Mouse (Mus musculus): Measurements from ENCODE around the gene Poldip2. TPM values are rescaled to one million over a fixed set of nuclear protein-coding genes. Genes with fewer than 3 reads are reported as not detected.
A peak's percentile ranks its signal among the peaks of the same experiment; 100 is the strongest.

Gene Poldip2
- 77.0 and 81.6 TPM in 2 replicates for polyA plus RNA-seq (2012; rRNA removed)

- no peak for DNase-seq (ENCODE audit: low read depth)
These were observed at the start of gene Poldip2, which contains the start of gene Tmem199 for GRCm38 (mm10) chr11:78512025-78512957. Gene Poldip2 (plus strand): TSS chr11:78512193. Gene Tmem199 (minus strand): TSS chr11:78512172.

- no peak for DNase-seq (ENCODE audit: low read depth)
These were observed 49.3 kb upstream of the Poldip2 start for GRCm38 (mm10) chr11:78462669-78463068.

- no peak for DNase-seq (ENCODE audit: low read depth)
These were observed 48.5 kb upstream of the Poldip2 start for GRCm38 (mm10) chr11:78463286-78464036.

- DNase-seq (ENCODE audit: low read depth) = no peak
These were observed 46.9 kb upstream of the Poldip2 start for GRCm38 (mm10) chr11:78465116-78465515.

- peak; percentile 36 for DNase-seq (ENCODE audit: low read depth)
These were observed 46.3 kb upstream of the Poldip2 start, which contains the start of gene Slc46a1 for GRCm38 (mm10) chr11:78465568-78466180. Gene Slc46a1 (plus strand): TSS chr11:78465697.

- no peak for DNase-seq (ENCODE audit: low read depth)
These were observed 45.6 kb upstream of the Poldip2 start for GRCm38 (mm10) chr11:78466242-78466912.

GRCm38 (mm10) chr11:78467515-78467914, 44.5 kb upstream of the Poldip2 start:
- DNase-seq (ENCODE audit: low read depth) = no peak

GRCm38 (mm10) chr11:78467932-78468331, 44.1 kb upstream of the Poldip2 start:
- DNase-seq (ENCODE audit: low read depth) = no peak

- DNase-seq (ENCODE audit: low read depth) = no peak
These were observed 40.5 kb upstream of the Poldip2 start for GRCm38 (mm10) chr11:78471326-78472103.

- no peak for DNase-seq (ENCODE audit: low read depth)
These were observed 36.7 kb upstream of the Poldip2 start for GRCm38 (mm10) chr11:78475289-78475688.

GRCm38 (mm10) chr11:78483639-78484038, 28.4 kb upstream of the Poldip2 start:
- no peak for DNase-seq (ENCODE audit: low read depth)

GRCm38 (mm10) chr11:78488168-78488567, 23.8 kb upstream of the Poldip2 start:
- DNase-seq (ENCODE audit: low read depth) = no peak

- no peak for DNase-seq (ENCODE audit: low read depth)
These were observed 21.2 kb upstream of the Poldip2 start for GRCm38 (mm10) chr11:78490781-78491241.

- no peak for DNase-seq (ENCODE audit: low read depth)
These were observed 16.1 kb upstream of the Poldip2 start for GRCm38 (mm10) chr11:78495904-78496303.

- no peak for DNase-seq (ENCODE audit: low read depth)
These were observed 14.9 kb upstream of the Poldip2 start for GRCm38 (mm10) chr11:78497071-78497541.

GRCm38 (mm10) chr11:78497544-78498522, 14.2 kb upstream of the Poldip2 start, which contains the start of gene Sarm1:
Gene Sarm1 (minus strand): TSS chr11:78497754.
- no peak for DNase-seq (ENCODE audit: low read depth)

- DNase-seq (ENCODE audit: low read depth) = no peak
These were observed 13.0 kb upstream of the Poldip2 start, which contains the start of gene Vtn for GRCm38 (mm10) chr11:78499004-78499403. Gene Vtn (plus strand): TSS chr11:78499091.

GRCm38 (mm10) chr11:78499543-78499942, 12.4 kb upstream of the Poldip2 start:
- no peak for DNase-seq (ENCODE audit: low read depth)

- no peak for DNase-seq (ENCODE audit: low read depth)
These were observed 11.3 kb upstream of the Poldip2 start for GRCm38 (mm10) chr11:78500623-78501202.

Data from gonadal fat pad, adult 2 months (tissue).